Mouse (Mus musculus): ENCODE measurements around the gene Gm21903. TPM values are rescaled to one million over a fixed set of nuclear protein-coding genes. Genes with fewer than 3 reads are reported as not detected.
"Not testable (repeated sequence)": the region's sequence is repeated elsewhere in the genome, so short reads cannot be mapped to it uniquely, and the experiment has no call there.

Gene Gm21903
- polyA plus RNA-seq (2012; rRNA removed) = not detected in 2 replicates

- Histone ChIP-seq H3K27me3 (ENCODE audit: control insufficient read depth, insufficient read depth, low read length) (no peaks in the 10 kb centered on the region), H3K4me1 (ENCODE audit: control insufficient read depth, insufficient read depth, low read length) (no peaks in the 10 kb centered on the region), H3K36me3 (ENCODE audit: control insufficient read depth, insufficient read depth, low read length) (no peaks in the 10 kb centered on the region), H3K27ac (ENCODE audit: control insufficient read depth, insufficient read depth, low read depth, low read length) (no peak within 1 kb of the TSS), H3K4me3 (ENCODE audit: control insufficient read depth, low read depth, low read length) (no peak within 1 kb of the TSS)
- TF ChIP-seq CTCF (IDR thresholded peaks at IDR 0.05; ENCODE audit: control insufficient read depth, insufficient read depth, insufficient replicate concordance, low read depth, low read length) = no peak
Observed at GRCm38 (mm10) chr17:39043241-39043640, at the start of gene Gm21903. Gene Gm21903 (minus strand): TSS chr17:39043341.

GRCm38 (mm10) chr17:39076937-39077336 is 33.8 kb upstream of the Gm21903 start, which contains the start of gene Esp23:
Gene Esp23 (minus strand): TSS chr17:39077037.
- TF ChIP-seq POLR2A (IDR thresholded peaks at IDR 0.05; ENCODE audit: control insufficient read depth, low read depth, low read length) = no peak
- TF ChIP-seq CTCF (IDR thresholded peaks at IDR 0.05; ENCODE audit: control insufficient read depth, insufficient read depth, insufficient replicate concordance, low read depth, low read length) = no peak
- H3K27me3 ChIP-seq (ENCODE audit: control insufficient read depth, insufficient read depth, low read length) = no peaks in the 10 kb centered on the region

GRCm38 (mm10) chr17:39063641-39064040 is 20.5 kb upstream of the Gm21903 start:
- no peaks in the 10 kb centered on the region for H3K36me3 ChIP-seq (ENCODE audit: control insufficient read depth, insufficient read depth, low read length)
- H3K4me1 ChIP-seq (ENCODE audit: control insufficient read depth, insufficient read depth, low read length) = no peaks in the 10 kb centered on the region
- no peak overlapping the region for H3K4me3 ChIP-seq (ENCODE audit: control insufficient read depth, low read depth, low read length)
- TF ChIP-seq POLR2A (IDR thresholded peaks at IDR 0.05; ENCODE audit: control insufficient read depth, low read depth, low read length) = no peak
- no peak for TF ChIP-seq CTCF (IDR thresholded peaks at IDR 0.05; ENCODE audit: control insufficient read depth, insufficient read depth, insufficient replicate concordance, low read depth, low read length)
- H3K27ac ChIP-seq (ENCODE audit: control insufficient read depth, insufficient read depth, low read depth, low read length) = no peak overlapping the region
- no peaks in the 10 kb centered on the region for H3K27me3 ChIP-seq (ENCODE audit: control insufficient read depth, insufficient read depth, low read length)

More at GRCm38 (mm10) chr17:39076937-39077336, 33.8 kb upstream of the Gm21903 start, which contains the start of gene Esp23:
- H3K36me3 ChIP-seq (ENCODE audit: control insufficient read depth, insufficient read depth, low read length) = no peaks in the 10 kb centered on the region
- no peaks in the 10 kb centered on the region for H3K4me1 ChIP-seq (ENCODE audit: control insufficient read depth, insufficient read depth, low read length)
- no peak within 1 kb of the TSS for H3K4me3 ChIP-seq (ENCODE audit: control insufficient read depth, low read depth, low read length)
- H3K27ac ChIP-seq (ENCODE audit: control insufficient read depth, insufficient read depth, low read depth, low read length) = no peak within 1 kb of the TSS

- H3K4me1 ChIP-seq (ENCODE audit: control insufficient read depth, insufficient read depth, low read length); H3K36me3 ChIP-seq (ENCODE audit: control insufficient read depth, insufficient read depth, low read length); H3K4me3 ChIP-seq (ENCODE audit: control insufficient read depth, low read depth, low read length); H3K27me3 ChIP-seq (ENCODE audit: control insufficient read depth, insufficient read depth, low read length); H3K27ac ChIP-seq (ENCODE audit: control insufficient read depth, insufficient read depth, low read depth, low read length): not testable (repeated sequence)
Observed at GRCm38 (mm10) chr17:39036395-39036794, 6.7 kb downstream of the Gm21903 start, which contains the start of gene Esp24. Gene Esp24 (plus strand): TSS chr17:39036695.

GRCm38 (mm10) chr17:39017184-39017583 is 26.0 kb downstream of the Gm21903 start:
- no peaks in the 10 kb centered on the region for H3K27me3 ChIP-seq (ENCODE audit: control insufficient read depth, insufficient read depth, low read length)
- H3K4me3 ChIP-seq (ENCODE audit: control insufficient read depth, low read depth, low read length) = no peak overlapping the region
- H3K27ac ChIP-seq (ENCODE audit: control insufficient read depth, insufficient read depth, low read depth, low read length) = no peak overlapping the region
- no peak for TF ChIP-seq CTCF (IDR thresholded peaks at IDR 0.05; ENCODE audit: control insufficient read depth, insufficient read depth, insufficient replicate concordance, low read depth, low read length)
- no peak for TF ChIP-seq POLR2A (IDR thresholded peaks at IDR 0.05; ENCODE audit: control insufficient read depth, low read depth, low read length)
- H3K4me1 ChIP-seq (ENCODE audit: control insufficient read depth, insufficient read depth, low read length) = no peaks in the 10 kb centered on the region
- H3K36me3 ChIP-seq (ENCODE audit: control insufficient read depth, insufficient read depth, low read length) = no peaks in the 10 kb centered on the region

- no peak for TF ChIP-seq CTCF (IDR thresholded peaks at IDR 0.05; ENCODE audit: control insufficient read depth, insufficient read depth, insufficient replicate concordance, low read depth, low read length)
- no peak for TF ChIP-seq POLR2A (IDR thresholded peaks at IDR 0.05; ENCODE audit: control insufficient read depth, low read depth, low read length)
- Histone ChIP-seq H3K27ac (ENCODE audit: control insufficient read depth, insufficient read depth, low read depth, low read length) (no peak overlapping the region), H3K4me3 (ENCODE audit: control insufficient read depth, low read depth, low read length) (peak overlapping the region; percentile 38), H3K27me3 (ENCODE audit: control insufficient read depth, insufficient read depth, low read length) (no peaks in the 10 kb centered on the region), H3K36me3 (ENCODE audit: control insufficient read depth, insufficient read depth, low read length) (no peaks in the 10 kb centered on the region), H3K4me1 (ENCODE audit: control insufficient read depth, insufficient read depth, low read length) (no peaks in the 10 kb centered on the region)
Observed at GRCm38 (mm10) chr17:39010675-39011638, 32.2 kb downstream of the Gm21903 start.

- no peaks in the 10 kb centered on the region for H3K4me1 ChIP-seq (ENCODE audit: control insufficient read depth, insufficient read depth, low read length)
- H3K27me3 ChIP-seq (ENCODE audit: control insufficient read depth, insufficient read depth, low read length) = no peaks in the 10 kb centered on the region
- no peaks in the 10 kb centered on the region for H3K36me3 ChIP-seq (ENCODE audit: control insufficient read depth, insufficient read depth, low read length)
- no peak overlapping the region for H3K4me3 ChIP-seq (ENCODE audit: control insufficient read depth, low read depth, low read length)
- TF ChIP-seq POLR2A (IDR thresholded peaks at IDR 0.05; ENCODE audit: control insufficient read depth, low read depth, low read length) = no peak
- no peak for TF ChIP-seq CTCF (IDR thresholded peaks at IDR 0.05; ENCODE audit: control insufficient read depth, insufficient read depth, insufficient replicate concordance, low read depth, low read length)
- H3K27ac ChIP-seq (ENCODE audit: control insufficient read depth, insufficient read depth, low read depth, low read length) = no peak overlapping the region
Observed at GRCm38 (mm10) chr17:39009846-39010245, 33.3 kb downstream of the Gm21903 start.

Other genes with a start within 250 kb of the Gm21903 start
- not detected in 2 replicates for gene Esp24, start 6.6 kb downstream of the Gm21903 start, polyA plus RNA-seq (2012; rRNA removed)
- gene Esp23, start 33.7 kb upstream of the Gm21903 start, polyA plus RNA-seq (2012; rRNA removed) = not detected in 2 replicates
- not detected in 2 replicates for gene Esp22, start 52.0 kb upstream of the Gm21903 start, polyA plus RNA-seq (2012; rRNA removed)